Mouse (Mus musculus) lung, postnatal 25 days (tissue): Measurements from ENCODE around the gene Olfr1437.
"Not testable (repeated sequence)": the region's sequence is repeated elsewhere in the genome, so short reads cannot be mapped to it uniquely, and the experiment has no call there.

ENCODE experiments used
- DNase-seq: peaks from one replicate; pipeline ENCODE4 v3.0.0; 2022; ENCODE audit warnings: low spot score

Gene Olfr1437

DNA sequence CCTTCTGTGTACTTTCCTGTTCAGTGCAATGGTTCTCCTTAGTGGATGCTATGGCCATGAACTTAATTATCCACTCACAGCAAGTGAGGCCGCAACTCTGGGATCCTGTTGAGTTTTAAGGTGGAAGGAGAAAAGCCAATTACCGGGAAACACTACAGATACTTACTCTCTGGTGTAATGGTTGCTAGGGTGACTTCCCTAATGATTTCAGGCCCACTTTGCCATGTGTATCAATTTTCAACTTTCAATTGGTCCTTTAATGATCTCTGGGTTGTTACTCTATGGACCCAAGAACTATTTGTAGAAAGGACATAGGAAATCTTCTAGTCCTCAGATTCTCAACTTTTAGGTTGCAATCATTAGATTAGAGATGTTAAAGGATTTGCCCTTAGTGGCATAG, at the start of gene Olfr1437:
Gene Olfr1437 (minus strand): TSS at position 101 of the 400 bp plus-strand sequence.
- DNase-seq, result no peak

DNA sequence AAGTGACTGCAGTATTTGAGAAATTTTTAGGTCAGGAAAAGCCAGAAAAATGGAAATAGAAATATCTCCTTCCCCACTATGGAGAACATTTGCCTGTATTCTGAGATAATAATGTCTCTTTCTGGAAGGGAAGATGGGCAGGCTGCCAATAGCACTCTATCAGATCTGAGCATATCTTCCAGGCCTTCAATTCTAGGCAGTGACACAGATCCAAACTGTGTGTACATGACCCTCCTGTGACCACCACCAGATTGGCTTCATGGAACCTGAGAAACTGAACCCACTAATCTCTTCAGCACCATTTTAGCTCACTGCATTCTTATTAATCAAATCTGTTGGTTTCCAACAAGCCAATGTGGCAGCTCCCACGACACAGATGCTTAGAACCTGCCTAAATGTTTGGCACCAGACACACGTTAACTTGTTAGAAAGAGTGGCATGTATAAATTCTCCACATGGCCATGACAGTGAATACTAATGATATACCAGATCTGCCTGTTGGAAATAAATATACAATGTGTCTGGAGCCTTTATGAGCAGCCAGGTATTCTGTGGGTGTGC, 49.6 kb upstream of the Olfr1437 start:
- DNase-seq, result no peak

DNA sequence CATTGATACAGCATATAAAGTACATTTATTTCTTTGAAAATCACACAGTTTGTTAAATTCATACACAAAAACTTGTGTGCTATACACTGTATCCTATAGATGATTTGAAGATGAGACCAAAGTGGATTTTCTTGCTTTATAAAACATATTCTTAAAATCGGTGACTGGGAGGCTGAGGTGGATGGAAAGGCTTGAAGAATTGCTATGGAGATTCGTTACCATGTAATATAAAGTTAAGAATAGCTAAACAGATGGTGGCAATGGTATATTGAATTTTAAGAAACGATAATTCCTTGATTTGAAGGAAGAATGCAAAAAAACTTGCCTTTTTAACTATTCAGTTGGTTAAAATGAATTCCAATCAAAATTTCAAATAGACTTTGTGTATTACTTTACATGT, 48.1 kb upstream of the Olfr1437 start:
- DNase-seq, result no peak

DNA sequence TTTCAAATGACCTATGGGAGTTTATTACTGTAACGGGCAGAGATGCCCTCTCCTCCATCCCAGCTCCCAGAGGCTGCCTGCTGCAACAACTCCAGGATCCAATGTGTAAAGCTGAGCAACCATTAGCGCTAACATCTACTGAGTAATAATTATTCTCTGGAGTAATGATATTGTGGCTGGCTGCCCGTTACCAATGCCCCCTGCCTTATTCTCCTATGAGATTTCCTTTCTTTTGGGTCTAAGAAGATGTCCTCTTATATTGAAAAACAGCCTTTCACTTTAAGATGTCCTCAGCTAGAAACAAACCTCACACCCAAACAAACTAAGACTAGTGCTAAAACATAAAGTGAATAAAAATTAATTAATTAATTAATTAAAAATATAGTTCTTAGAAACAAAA, 10.9 kb upstream of the Olfr1437 start, which contains the start of gene Olfr1438-ps1:
Gene Olfr1438-ps1 (minus strand): TSS at position 101 of the 400 bp plus-strand sequence.
- DNase-seq, result no peak

DNA sequence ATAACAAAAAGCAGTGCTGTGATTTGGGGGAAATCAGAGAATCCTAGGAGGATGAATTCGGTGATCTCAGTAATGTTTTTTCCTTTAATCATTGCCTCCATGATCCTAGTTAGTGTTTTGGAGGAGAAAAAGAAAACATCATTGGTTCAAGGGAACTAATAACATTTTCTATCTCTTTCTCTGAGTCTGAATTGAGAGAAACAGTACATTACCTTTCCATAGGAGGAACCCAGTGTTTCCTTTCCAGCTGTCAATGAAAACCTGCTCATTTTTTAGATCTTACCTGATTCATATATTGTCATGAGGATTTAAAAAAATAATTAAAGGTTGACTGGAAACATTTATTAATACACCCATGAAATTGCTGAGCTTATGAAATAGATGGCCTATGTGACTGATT, 25.9 kb downstream of the Olfr1437 start, which contains the start of gene Olfr1436:
Gene Olfr1436 (minus strand): TSS at position 101 of the 400 bp plus-strand sequence.
- not testable (repeated sequence) for DNase-seq

DNA sequence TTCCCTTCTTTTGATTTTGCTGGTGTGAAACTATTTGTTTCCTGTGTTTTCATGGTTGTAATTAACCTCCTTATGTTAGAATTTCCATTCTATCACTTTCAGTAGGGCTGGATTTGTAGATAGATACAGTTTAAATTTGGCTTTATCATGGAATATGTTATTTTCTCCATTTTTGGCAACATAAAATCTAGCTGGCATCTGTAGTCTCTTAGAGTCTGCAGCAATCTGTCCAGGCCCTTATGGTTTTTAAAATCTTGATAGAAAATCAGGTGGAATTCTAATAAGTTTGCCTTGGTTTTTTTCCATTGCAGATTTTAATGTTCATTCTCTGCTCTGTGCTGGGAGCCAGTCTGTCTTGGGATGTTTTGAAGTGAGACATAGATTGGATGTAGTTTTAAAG, 31.9 kb downstream of the Olfr1437 start:
- no peak for DNase-seq

DNA sequence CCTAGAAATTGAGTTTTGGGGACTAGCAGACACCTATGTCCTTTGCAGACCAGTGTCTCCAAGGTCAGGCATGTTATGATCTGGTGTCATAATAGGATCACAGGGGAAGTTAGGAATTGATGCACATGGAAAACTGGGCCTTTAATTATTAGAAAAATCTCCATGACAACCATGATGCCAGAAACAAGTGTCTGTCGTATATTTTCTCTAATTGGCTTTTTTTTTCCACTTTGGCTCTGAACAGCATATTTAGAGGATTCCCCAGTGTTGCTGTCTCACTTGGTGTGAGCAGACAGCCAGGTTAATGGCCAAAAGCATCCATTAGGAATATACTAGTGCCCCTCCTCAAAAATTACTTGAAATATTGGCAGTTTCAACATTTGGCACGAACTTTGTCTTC, 45.3 kb downstream of the Olfr1437 start, which contains the start of gene Olfr1434:
Gene Olfr1434 (plus strand): TSS at position 301 of the 400 bp plus-strand sequence.
- DNase-seq, result no peak
